Mouse (Mus musculus) liver, postnatal 0 days (tissue): ENCODE data around the gene Bloc1s1. TPM values are rescaled to one million over a fixed set of nuclear protein-coding genes. Genes with fewer than 3 reads are reported as not detected.
A peak's percentile ranks its signal among the peaks of the same experiment; 100 is the strongest.

Source experiments
- ATAC-seq: fragments of 200-750 bp; cut with Nextera tagmentation; 2 replicates; pipeline ENCODE4 v1.8.0; 2017; ENCODE audit warnings: mild to moderate bottlenecking, moderate library complexity
- DNase-seq: peaks from one replicate; pipeline ENCODE4 v3.0.0-alpha.2; 2016
- H3K27ac ChIP-seq: fragments of 300-500 bp; sonication (generic); 2 replicates; pipeline ENCODE4 v1.5.1; 2014; ENCODE audit warnings: antibody characterized with exemption, moderate library complexity, mild to moderate bottlenecking, low read depth
- H3K27me3 ChIP-seq: fragments of 300-500 bp; sonication (generic); 2 replicates; pipeline ENCODE4 v1.6.1; 2014; ENCODE audit warnings: low read length, control low read depth, mixed read lengths; ENCODE audit not compliant: insufficient read depth
- H3K36me3 ChIP-seq: fragments of 300-500 bp; sonication (generic); replicated peaks from 2 replicates; pipeline ENCODE4 v1.6.1; 2014; ENCODE audit warnings: mild to moderate bottlenecking, control low read depth, low read length, moderate library complexity, mixed read lengths; ENCODE audit not compliant: insufficient read depth
- H3K4me1 ChIP-seq: fragments of 300-500 bp; sonication (generic); 2 replicates; pipeline ENCODE4 v1.6.1; 2014; ENCODE audit warnings: antibody characterized with exemption, mild to moderate bottlenecking, control low read depth; ENCODE audit not compliant: insufficient read depth
- H3K4me2 ChIP-seq: fragments of 300-500 bp; sonication (generic); 2 replicates; pipeline ENCODE4 v1.6.1; 2014; ENCODE audit warnings: low read depth, mild to moderate bottlenecking, low read length, moderate library complexity, mixed read lengths
- H3K4me3 ChIP-seq: fragments of 300-500 bp; sonication (generic); 2 replicates; pipeline ENCODE4 v1.5.1; 2014; ENCODE audit warnings: low read depth, low read length
- H3K9ac ChIP-seq: fragments of 300-500 bp; sonication (generic); replicated peaks from 2 replicates; pipeline ENCODE4 v1.6.1; 2014; ENCODE audit warnings: mild to moderate bottlenecking, moderate library complexity
- H3K9me3 ChIP-seq: fragments of 300-500 bp; sonication (generic); 2 replicates; pipeline ENCODE4 v1.6.1; 2016; ENCODE audit warnings: mild to moderate bottlenecking, control low read depth, low read length, mixed read lengths
- CTCF ChIP-seq: sonication (generic); IDR thresholded peaks from 2 replicates; pipeline ENCODE4 v1.5.1; 2016; ENCODE audit warnings: antibody characterized with exemption, low read depth
- EP300 ChIP-seq: IDR thresholded peaks from 2 replicates; pipeline ENCODE4 v1.6.1; 2016; ENCODE audit warnings: antibody characterized with exemption, low read depth, mild to moderate bottlenecking
- WGBS: fragments of 180-500 bp; shearing (Covaris S2); extraction: QIAGEN DNeasy Blood & Tissue Kit; methylation state at CpG from one replicate; pipeline ENCODE4 v1.1.7; 2014; ENCODE audit not compliant: insufficient replicate concordance; 5-methylcytosine and 5-hydroxymethylcytosine counted together
- polyA plus RNA-seq: library from polyadenylated mRNA; unstranded; fragments of >200 nt; fragmentation: Nextera tagmentation; extraction: Ambion mirVana; gene quantifications from 2 replicates; pipeline ENCODE4 v1.2.1, GENCODE M21; 2015

Bloc1s1 gene
- polyA plus RNA-seq, 1 experiment from 2014 or later, result 130 TPM

DNA sequence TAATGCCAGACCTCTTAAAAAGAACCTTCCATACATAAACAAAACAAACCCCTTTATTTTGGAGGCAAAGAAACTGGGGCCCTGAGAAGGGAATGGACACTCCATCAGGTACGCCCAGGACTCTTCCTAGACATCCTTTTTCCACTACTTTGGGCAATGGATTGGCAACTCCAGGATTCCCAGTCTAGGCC, 1.1 kb downstream of the Bloc1s1 start, which contains the start of gene Rdh5:
Gene Rdh5 (minus strand): TSS at position 67 of the 191 bp plus-strand sequence.
- Histone ChIP-seq H3K27ac (peak within 1 kb of the TSS; percentile 92), H3K4me2 (peak within 1 kb of the TSS; percentile 79), H3K4me1 (peaks cover 37% of the 10 kb centered on the region), H3K9me3 (no peaks in the 10 kb centered on the region), H3K9ac (peak within 1 kb of the TSS; percentile 77), H3K4me3 (peak within 1 kb of the TSS; percentile 74), H3K36me3 (0 out of 2 replicates have a peak, but pooled peaks cover 3% of the 10 kb centered on the region), H3K27me3 (no peaks in the 10 kb centered on the region)
- DNase-seq (no peak), ATAC-seq (no peak)
- no peak for TF ChIP-seq EP300
- TF ChIP-seq CTCF, result no peak
- WGBS, result 25% methylated on average over 1 of the region's 1 CpGs

- Histone ChIP-seq H3K27me3 (no peaks in the 10 kb centered on the region), H3K36me3 (0 out of 2 replicates have a peak, but pooled peaks cover 6% of the 10 kb centered on the region), H3K4me1 (peaks cover 37% of the 10 kb centered on the region), H3K4me3 (peak overlapping the region; percentile 74), H3K9ac (peak overlapping the region; percentile 77), H3K4me2 (peak overlapping the region; percentile 79), H3K27ac (peak overlapping the region; percentile 92), H3K9me3 (no peaks in the 10 kb centered on the region)
- no peak for DNase-seq
- 67% methylated on average over 16 of the region's 16 CpGs for WGBS
- TF ChIP-seq CTCF (no peak), EP300 (no peak)
- no peak for ATAC-seq
Measured at GRCm38 (mm10) chr10:128921883-128922821, 1.7 kb downstream of the Bloc1s1 start.

DNA sequence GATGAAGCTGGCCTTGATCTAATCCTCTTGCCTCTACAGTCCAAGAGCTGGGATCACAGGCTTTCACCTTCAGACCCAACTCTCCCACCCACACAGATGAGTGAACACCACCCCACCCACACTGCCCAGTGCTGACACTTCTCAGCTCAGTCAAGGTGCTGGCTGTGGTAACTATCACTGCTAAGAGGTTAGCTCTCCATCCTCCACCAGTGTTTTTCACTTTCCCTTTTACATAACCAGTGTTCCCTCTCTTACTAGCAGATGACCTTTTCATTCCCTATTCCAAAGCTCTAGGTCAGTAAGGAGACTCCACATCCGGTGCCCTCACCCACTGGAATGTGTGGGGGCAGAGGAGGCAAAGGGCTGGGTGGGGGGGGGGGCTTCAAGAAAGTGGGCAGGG, 2.6 kb downstream of the Bloc1s1 start:
- H3K27me3 ChIP-seq, result no peaks in the 10 kb centered on the region
- no peak for TF ChIP-seq EP300
- TF ChIP-seq CTCF, result no peak
- H3K4me2 ChIP-seq, result no peak overlapping the region
- H3K9me3 ChIP-seq, result no peaks in the 10 kb centered on the region
- H3K4me1 ChIP-seq, result peaks cover 37% of the 10 kb centered on the region
- DNase-seq (no peak), ATAC-seq (no peak)
- no peak overlapping the region for H3K4me3 ChIP-seq
- H3K36me3 ChIP-seq, result 0 out of 2 replicates have a peak, but pooled peaks cover 10% of the 10 kb centered on the region
- H3K9ac ChIP-seq, result no peak overlapping the region
- no peak overlapping the region for H3K27ac ChIP-seq
- WGBS, result 47% methylated on average over 1 of the region's 1 CpGs

- 73% methylated on average over 3 of the region's 3 CpGs for WGBS
- no peak overlapping the region for H3K27ac ChIP-seq
- no peaks in the 10 kb centered on the region for H3K9me3 ChIP-seq
- TF ChIP-seq EP300, result no peak
- no peak for TF ChIP-seq CTCF
- H3K9ac ChIP-seq, result no peak overlapping the region
- no peak overlapping the region for H3K4me3 ChIP-seq
- H3K27me3 ChIP-seq, result no peaks in the 10 kb centered on the region
- no peak for DNase-seq
- ATAC-seq, result no peak
- 0 out of 2 replicates have a peak, but pooled peaks cover 10% of the 10 kb centered on the region for H3K36me3 ChIP-seq
- no peak overlapping the region for H3K4me2 ChIP-seq
- peaks cover 37% of the 10 kb centered on the region for H3K4me1 ChIP-seq
Measured at GRCm38 (mm10) chr10:128920736-128921161, 3.1 kb downstream of the Bloc1s1 start.

DNA sequence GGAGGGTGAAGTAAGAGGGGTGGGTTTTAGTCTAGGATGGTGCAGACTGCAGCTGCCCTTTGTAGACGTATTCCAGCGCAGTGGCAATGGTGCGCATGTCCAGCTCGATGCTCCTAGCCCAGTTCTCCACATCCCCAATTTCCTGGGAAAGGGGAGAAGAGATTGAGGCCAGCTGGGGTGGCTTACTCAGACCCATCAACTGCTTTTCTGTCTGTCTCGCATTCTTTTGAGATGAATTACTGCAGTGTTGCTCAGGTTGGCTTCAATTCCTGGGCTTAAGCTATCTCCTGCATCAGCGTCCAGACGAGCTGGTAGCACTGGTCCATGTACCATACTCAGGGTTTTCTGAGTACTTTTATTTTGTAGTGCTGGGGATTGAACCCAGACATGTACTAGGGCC, 3.9 kb downstream of the Bloc1s1 start:
- H3K4me3 ChIP-seq, result no peak overlapping the region
- 79% methylated on average over 7 of the region's 7 CpGs for WGBS
- H3K9me3 ChIP-seq, result no peaks in the 10 kb centered on the region
- TF ChIP-seq EP300 (no peak), CTCF (no peak)
- DNase-seq (no peak), ATAC-seq (no peak)
- H3K4me2 ChIP-seq, result no peak overlapping the region
- 0 out of 2 replicates have a peak, but pooled peaks cover 10% of the 10 kb centered on the region for H3K36me3 ChIP-seq
- H3K9ac ChIP-seq, result no peak overlapping the region
- H3K27ac ChIP-seq, result no peak overlapping the region
- H3K27me3 ChIP-seq, result no peaks in the 10 kb centered on the region
- peaks cover 37% of the 10 kb centered on the region for H3K4me1 ChIP-seq

DNA sequence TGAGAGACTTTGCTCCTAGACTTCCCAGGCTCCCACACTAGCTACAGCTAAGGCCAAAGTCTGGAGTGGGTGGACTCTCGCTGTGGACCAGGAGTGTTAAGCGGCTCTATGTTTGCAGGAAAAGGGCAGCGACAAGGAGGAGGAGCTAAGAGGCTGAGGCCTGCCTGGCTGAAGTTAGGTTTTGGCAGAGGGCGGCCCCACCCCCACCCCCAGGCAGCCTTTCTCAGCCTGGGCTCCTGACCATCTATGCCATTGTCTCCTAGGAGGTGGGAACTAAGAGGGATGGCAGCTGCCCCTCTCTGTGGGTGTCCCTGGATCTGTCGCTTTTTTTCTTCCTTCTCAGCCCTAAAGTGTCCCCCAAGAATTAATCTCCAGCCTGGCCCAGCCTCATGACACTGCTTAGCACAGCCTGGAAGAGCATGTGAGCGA, 4.6 kb downstream of the Bloc1s1 start:
- Histone ChIP-seq H3K27ac (peak overlapping the region; percentile 41), H3K4me1 (peaks cover 37% of the 10 kb centered on the region), H3K4me3 (no peak overlapping the region), H3K9me3 (no peaks in the 10 kb centered on the region), H3K36me3 (0 out of 2 replicates have a peak, but pooled peaks cover 10% of the 10 kb centered on the region), H3K9ac (no peak overlapping the region), H3K27me3 (no peaks in the 10 kb centered on the region), H3K4me2 (0 out of 2 replicates have a peak overlapping the region, but pooled peaks have one; percentile 31)
- no peak for TF ChIP-seq EP300
- no peak for TF ChIP-seq CTCF
- WGBS, result 46% methylated on average over 6 of the region's 6 CpGs
- peak; percentile 53 for DNase-seq
- peak; percentile 41 for ATAC-seq
